Mouse (Mus musculus) stomach, postnatal 0 days (tissue): ENCODE data around the gene Tbccd1.

ENCODE experiments used
- CTCF ChIP-seq: IDR thresholded peaks from 2 replicates; pipeline ENCODE4 v1.5.1; 2016; ENCODE audit warnings: antibody characterized with exemption, low read depth, mild to moderate bottlenecking, moderate library complexity
- EP300 ChIP-seq: optimal IDR thresholded peaks from 2 replicates; pipeline ENCODE3; 2016; ENCODE audit warnings: antibody characterized with exemption

GRCm38 (mm10) chr16:22876218-22877043 lies 19.0 kb upstream of the Tbccd1 start:
- peak; percentile 85 for TF ChIP-seq CTCF
- TF ChIP-seq EP300 = no peak
